Mouse (Mus musculus): ENCODE measurements at regions not wholly inside any gene's neighbourhood (a gene's known extent, or its start where the extent isn't known, plus 50 kb on each side); places are given as distances from the start of the nearest gene placed in this dataset.

DNA sequence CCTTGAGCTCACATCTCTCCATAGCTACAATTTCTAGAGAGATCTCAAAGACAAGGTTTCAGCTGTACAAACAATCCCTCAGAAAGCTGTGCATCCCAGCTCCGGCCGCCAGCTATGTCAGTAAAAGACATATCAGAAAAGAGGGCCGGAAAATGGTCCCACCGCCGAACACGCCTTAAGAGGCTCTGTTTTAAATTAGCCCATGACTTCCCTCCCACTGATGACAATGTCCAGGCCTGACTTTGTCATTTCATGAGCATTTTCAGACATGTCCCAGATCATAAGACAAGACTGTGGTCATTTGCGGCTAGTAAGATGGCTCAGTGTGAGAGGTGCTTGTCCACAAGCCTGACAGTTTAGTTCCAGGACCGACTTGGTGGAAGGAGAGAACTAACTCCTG lies 78.0 kb upstream of the Mgme1 start:
- no peak for TF ChIP-seq SMC3 (IDR thresholded peaks at IDR 0.05; ENCODE audit: low read depth, low read length)
- no peak for TF ChIP-seq CTCF (IDR thresholded peaks at IDR 0.05 in 2 of 3, conservative IDR thresholded peaks at IDR 0.05 in 1 of 3; ENCODE audit: control insufficient read depth in 1 of 3, insufficient read depth in 1 of 3, low read depth in 2 of 3, low read length in 3 of 3, poor library complexity in 1 of 3, severe bottlenecking in 1 of 3)
- no peak for TF ChIP-seq ELF1 (IDR thresholded peaks at IDR 0.05; ENCODE audit: low read depth, low read length)
- TF ChIP-seq MEF2A (IDR thresholded peaks at IDR 0.05; ENCODE audit: extremely low read depth, insufficient replicate concordance, low read depth, low read length, poor library complexity, severe bottlenecking), result no peak
- TF ChIP-seq SIN3A (IDR thresholded peaks at IDR 0.05; ENCODE audit: low read length), result no peak
- TF ChIP-seq MYB (IDR thresholded peaks at IDR 0.05; ENCODE audit: low read depth, low read length), result no peak
- TF ChIP-seq MXI1 (IDR thresholded peaks at IDR 0.05; ENCODE audit: low read depth, low read length), result no peak
- no peak for TF ChIP-seq UBTF (IDR thresholded peaks at IDR 0.05; ENCODE audit: borderline replicate concordance, insufficient read depth, low read depth, low read length)
- TF ChIP-seq ETS1 (IDR thresholded peaks at IDR 0.05; ENCODE audit: low read depth, low read length), result no peak
- TF ChIP-seq TCF12 (IDR thresholded peaks at IDR 0.05; ENCODE audit: low read depth, low read length), result no peak
- TF ChIP-seq EP300 (IDR thresholded peaks at IDR 0.05; ENCODE audit: low read depth in 1 of 2, low read length in 2 of 2), result no peak
- TF ChIP-seq GATA1 (IDR thresholded peaks at IDR 0.05; ENCODE audit: low read depth, low read length), result no peak

DNA sequence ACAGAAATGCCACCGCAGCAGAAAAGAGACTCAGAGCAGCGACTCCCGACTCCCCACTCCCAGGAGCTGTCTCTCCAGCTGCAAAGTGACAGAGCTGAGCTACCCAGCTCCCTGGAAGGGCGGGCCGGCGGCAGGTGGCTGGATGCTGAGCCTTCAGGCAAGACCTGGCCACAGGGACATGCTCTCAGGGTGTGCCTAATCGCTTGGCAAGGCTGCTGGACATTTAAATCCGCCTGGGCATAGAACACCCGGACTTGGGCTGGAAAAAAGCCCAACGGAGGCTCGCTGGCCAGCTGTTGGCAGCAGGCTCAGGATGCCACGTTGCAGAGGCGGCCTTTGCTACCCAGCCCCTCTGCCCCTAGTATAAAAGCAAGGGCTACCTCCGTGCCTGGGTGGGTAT lies 74.6 kb upstream of the Mgme1 start:
- H3K4me3 ChIP-seq (ENCODE audit: control insufficient read depth in 1 of 2, insufficient read depth in 1 of 2, low read depth in 2 of 2, low read length in 2 of 2), result no peak overlapping the region
- no peaks in the 10 kb centered on the region for H3K9me3 ChIP-seq (replicated peaks; ENCODE audit: insufficient read depth, low read length)
- H3K9ac ChIP-seq (ENCODE audit: control insufficient read depth, low read depth, low read length, poor library complexity, severe bottlenecking), result no peak overlapping the region
- TF ChIP-seq ZC3H11A (IDR thresholded peaks at IDR 0.05; ENCODE audit: low read depth, low read length) (no peak), SIN3A (IDR thresholded peaks at IDR 0.05; ENCODE audit: low read length) (no peak), ZNF384 (IDR thresholded peaks at IDR 0.05; ENCODE audit: low read depth, low read length) (no peak), MYB (IDR thresholded peaks at IDR 0.05; ENCODE audit: low read depth, low read length) (no peak), USF1 (IDR thresholded peaks at IDR 0.05; ENCODE audit: low read depth, low read length) (no peak)
- peaks cover 11 to 12% of the 10 kb centered on the region in 2 experiments for H3K27me3 ChIP-seq (ENCODE audit: control insufficient read depth in 1 of 2, insufficient read depth in 2 of 2, low read length in 2 of 2)
- no peak for DNase-seq (ENCODE audit: low read depth, low spot score)
- H3K36me3 ChIP-seq (ENCODE audit: control insufficient read depth in 1 of 2, insufficient read depth in 2 of 2, low read length in 2 of 2), result peaks cover 0 to 9% of the 10 kb centered on the region in 2 experiments; a peak in 2 of 4 replicates
- peaks cover 3 to 11% of the 10 kb centered on the region in 2 experiments for H3K4me1 ChIP-seq (ENCODE audit: control insufficient read depth in 1 of 2, insufficient read depth in 2 of 2, low read length in 2 of 2)
- no peak overlapping the region for H3K27ac ChIP-seq (ENCODE audit: control insufficient read depth, low read depth, low read length)
- no peaks in the 10 kb centered on the region; the same call in 1 of the 2 replicates for H3K79me2 ChIP-seq (ENCODE audit: control insufficient read depth, insufficient read depth, low read length, poor library complexity)

More for the DNA sequence above, 78.0 kb upstream of the Mgme1 start:
- no peaks in the 10 kb centered on the region for H3K9me3 ChIP-seq (replicated peaks; ENCODE audit: insufficient read depth, low read length)
- H3K27me3 ChIP-seq (ENCODE audit: control insufficient read depth in 1 of 2, insufficient read depth in 2 of 2, low read length in 2 of 2), result peaks cover 15 to 22% of the 10 kb centered on the region in 2 experiments
- no peak overlapping the region for H3K27ac ChIP-seq (ENCODE audit: control insufficient read depth, low read depth, low read length)
- DNase-seq (ENCODE audit: low read depth, low spot score), result no peak
- H3K79me2 ChIP-seq (ENCODE audit: control insufficient read depth, insufficient read depth, low read length, poor library complexity), result no peaks in the 10 kb centered on the region
- H3K4me1 ChIP-seq (ENCODE audit: control insufficient read depth in 1 of 2, insufficient read depth in 2 of 2, low read length in 2 of 2), result peaks cover 0 to 3% of the 10 kb centered on the region in 2 experiments; a peak in 1 of 4 replicates
- no peak overlapping the region for H3K9ac ChIP-seq (ENCODE audit: control insufficient read depth, low read depth, low read length, poor library complexity, severe bottlenecking)
- no peak overlapping the region for H3K4me3 ChIP-seq (ENCODE audit: control insufficient read depth in 1 of 2, insufficient read depth in 1 of 2, low read depth in 2 of 2, low read length in 2 of 2)
- H3K36me3 ChIP-seq (ENCODE audit: control insufficient read depth in 1 of 2, insufficient read depth in 2 of 2, low read length in 2 of 2), result peaks cover 0 to 2% of the 10 kb centered on the region in 2 experiments; a peak in 1 of 4 replicates
